Mouse (Mus musculus) olfactory bulb, adult 2 months (tissue): Measurements from ENCODE around the gene Snx9.

Experiments used
- CTCF ChIP-seq: fragments of 200-500 bp; IDR thresholded peaks from 2 replicates; pipeline ENCODE4 v1.5.1; 2012; ENCODE audit warnings: low read depth, mild to moderate bottlenecking, low read length, moderate library complexity; ENCODE audit not compliant: insufficient read depth
- POLR2A ChIP-seq: fragments of 200-500 bp; IDR thresholded peaks from 2 replicates; pipeline ENCODE4 v1.6.1; 2012; ENCODE audit warnings: mild to moderate bottlenecking, low read depth, low read length, moderate library complexity; ENCODE audit not compliant: insufficient read depth

DNA sequence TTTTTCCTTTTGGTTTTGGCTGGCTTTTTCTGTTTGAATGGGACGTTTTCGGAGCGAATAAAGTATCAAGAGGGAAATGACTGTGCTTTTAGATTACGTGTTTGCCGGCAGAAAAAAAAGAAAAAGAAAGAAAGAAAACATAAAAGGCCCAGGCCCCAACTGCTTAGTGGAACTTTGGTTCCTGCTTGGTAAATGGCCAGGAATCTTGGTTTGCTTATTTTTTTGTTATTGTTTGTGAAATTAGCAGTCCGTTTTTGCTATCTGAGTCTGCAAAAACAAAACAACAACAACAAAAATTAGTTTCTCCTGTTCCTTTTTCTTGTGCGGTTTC lies 779 bp downstream of the Snx9 start:
- TF ChIP-seq CTCF (no peak), POLR2A (no peak)
